Mouse (Mus musculus) heart, postnatal 0 days (tissue): ENCODE data around the gene Slc20a1.

ENCODE experiments used
- CTCF ChIP-seq: IDR thresholded peaks from 2 replicates; pipeline ENCODE4 v1.5.1; 2016; ENCODE audit warnings: antibody characterized with exemption, control low read depth, low read depth
- EP300 ChIP-seq: IDR thresholded peaks from 2 replicates; pipeline ENCODE4 v1.6.1; 2016; ENCODE audit warnings: antibody characterized with exemption, low read depth

DNA sequence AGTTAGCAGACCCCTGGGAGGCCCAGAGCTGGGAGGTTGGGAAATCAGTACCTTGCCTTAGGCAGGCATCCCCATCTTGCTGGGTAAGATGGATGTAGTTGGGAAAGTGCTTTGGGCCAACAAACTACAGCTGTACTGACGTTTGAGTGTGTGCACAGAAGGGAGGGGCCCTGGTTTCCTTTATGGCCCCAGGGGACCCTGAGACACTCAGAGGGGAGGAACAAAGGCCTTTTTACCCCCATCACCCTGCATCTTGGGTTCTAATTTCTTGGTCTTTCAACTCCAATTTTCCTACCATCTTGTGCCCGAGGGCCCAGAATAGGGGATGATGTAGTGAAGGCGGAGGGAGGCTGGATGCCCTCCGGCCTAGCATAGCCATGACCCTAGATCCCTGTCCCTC, 57.4 kb downstream of the Slc20a1 start:
- TF ChIP-seq CTCF: no peak
- TF ChIP-seq EP300: no peak
